In the genomic region with DNA sequence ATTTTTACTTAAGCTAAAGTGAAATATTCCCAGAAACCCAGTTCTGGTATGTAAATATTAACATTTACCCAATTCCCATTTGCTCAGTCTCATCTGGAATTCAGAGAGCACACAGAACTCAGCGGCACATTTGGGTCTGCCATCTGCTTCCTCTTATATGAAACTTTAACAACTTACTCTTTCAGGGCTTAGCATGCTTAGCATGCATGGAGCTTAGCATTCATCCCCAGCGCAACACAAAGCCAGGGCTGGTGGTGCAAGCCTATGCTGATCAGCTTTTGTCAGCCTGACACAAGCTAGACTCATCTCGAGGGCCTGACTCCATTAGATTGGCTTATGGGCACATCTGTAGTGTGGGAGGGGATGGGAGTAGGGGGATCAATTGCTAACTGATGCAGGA, we compare ENCODE assay signal across 19 mouse cellular contexts. TPM values are rescaled to one million over a fixed set of nuclear protein-coding genes. Genes with fewer than 3 reads are reported as not detected.
DNase-seq lines count a peak whose midpoint lies in the region; ATAC-seq lines count a peak whose summit lies in the region.
"Had no signal": no experiment of that assay in that cellular context is flagged by ENCODE, and none has a peak within 500 bp of the region (broad histone marks: within the 10 kb centered on the region; RNA-seq: fewer than 3 reads in every experiment).

No protein-coding gene starts in this region.

- 66% methylated on average over 3 of the region's 3 CpGs for WGBS in forebrain, embryonic 14.5 days
- 66% methylated on average over 3 of the region's 3 CpGs for WGBS in forebrain, embryonic 12.5 days
- WGBS in midbrain, embryonic 12.5 days, result 46% methylated on average over 3 of the region's 3 CpGs
- WGBS in midbrain, embryonic 16.5 days, result 40% methylated on average over 3 of the region's 3 CpGs
- 43% methylated on average over 3 of the region's 3 CpGs for WGBS in embryonic facial prominence, embryonic 13.5 days

- no peaks in the 10 kb centered on the region for H3K4me1 ChIP-seq in forebrain, embryonic 14.5 days (ENCODE audit: control insufficient read depth, insufficient read depth, low read length)
- no peaks in the 10 kb centered on the region for H3K4me1 ChIP-seq in forebrain, embryonic 12.5 days
- H3K4me1 ChIP-seq in midbrain, embryonic 12.5 days, result no peaks in the 10 kb centered on the region
- H3K4me1 ChIP-seq in midbrain, embryonic 16.5 days (ENCODE audit: control insufficient read depth, insufficient read depth, low read length), result no peaks in the 10 kb centered on the region
- 0 out of 2 replicates have a peak, but pooled peaks cover 4% of the 10 kb centered on the region for H3K4me1 ChIP-seq in embryonic facial prominence, embryonic 13.5 days
- H3K4me1 ChIP-seq: limb, embryonic 13.5 days; neural tube, embryonic 13.5 days had no signal

- no peak; the same call in 1 of the 2 replicates for ATAC-seq in forebrain, embryonic 14.5 days
- ATAC-seq in forebrain, embryonic 12.5 days (ENCODE audit: low FRiP score), result no peak
- ATAC-seq in midbrain, embryonic 12.5 days (ENCODE audit: low FRiP score, low read depth), result peak; percentile 69
- ATAC-seq in midbrain, embryonic 16.5 days, result no peak
- no peak for ATAC-seq in embryonic facial prominence, embryonic 13.5 days (ENCODE audit: insufficient number of reproducible peaks, insufficient read depth, low FRiP score, low TSS enrichment, low read depth)
- ATAC-seq in CD4-positive, CD25-positive, alpha-beta regulatory T cell, adult 4 months, result no peak
- ATAC-seq: activated CD4-positive, CD25-positive, alpha-beta regulatory T cell, adult 4 months; intestine, embryonic 16.5 days; liver, postnatal 0 days had no signal

- H3K4me2 ChIP-seq in forebrain, embryonic 14.5 days (ENCODE audit: low read length), result no peak overlapping the region
- H3K4me2 ChIP-seq in forebrain, embryonic 12.5 days, result no peak overlapping the region
- no peak overlapping the region for H3K4me2 ChIP-seq in midbrain, embryonic 12.5 days (replicated peaks)
- no peak overlapping the region for H3K4me2 ChIP-seq in midbrain, embryonic 16.5 days (ENCODE audit: low read length)
- no peak overlapping the region for H3K4me2 ChIP-seq in embryonic facial prominence, embryonic 13.5 days
- H3K4me2 ChIP-seq: hindbrain, embryonic 14.5 days; limb, embryonic 13.5 days; neural tube, embryonic 13.5 days had no signal

- no peak overlapping the region for H3K4me3 ChIP-seq in forebrain, embryonic 14.5 days (ENCODE audit: low read depth, low read length)
- H3K4me3 ChIP-seq in forebrain, embryonic 12.5 days (replicated peaks), result no peak overlapping the region
- H3K4me3 ChIP-seq in midbrain, embryonic 12.5 days, result no peak overlapping the region
- H3K4me3 ChIP-seq in midbrain, embryonic 16.5 days (ENCODE audit: low read depth, low read length), result no peak overlapping the region
- H3K4me3 ChIP-seq in embryonic facial prominence, embryonic 13.5 days, result no peak overlapping the region
- H3K4me3 ChIP-seq: gastrocnemius, adult 2 months; heart, adult 2 months; limb, embryonic 13.5 days; neural tube, embryonic 13.5 days had no signal

- no peaks in the 10 kb centered on the region for H3K27me3 ChIP-seq in forebrain, embryonic 14.5 days (replicated peaks; ENCODE audit: control insufficient read depth, insufficient read depth, low read length)
- no peaks in the 10 kb centered on the region for H3K27me3 ChIP-seq in forebrain, embryonic 12.5 days
- no peaks in the 10 kb centered on the region for H3K27me3 ChIP-seq in midbrain, embryonic 12.5 days
- no peaks in the 10 kb centered on the region for H3K27me3 ChIP-seq in midbrain, embryonic 16.5 days (ENCODE audit: control insufficient read depth, insufficient read depth, low read depth, low read length)
- no peaks in the 10 kb centered on the region for H3K27me3 ChIP-seq in embryonic facial prominence, embryonic 13.5 days
- H3K27me3 ChIP-seq: limb, embryonic 13.5 days; neural tube, embryonic 13.5 days had no signal

- H3K27ac ChIP-seq in forebrain, embryonic 14.5 days (ENCODE audit: low read depth, low read length), result no peak overlapping the region
- no peak overlapping the region for H3K27ac ChIP-seq in forebrain, embryonic 12.5 days
- H3K27ac ChIP-seq in midbrain, embryonic 12.5 days (replicated peaks), result no peak overlapping the region
- no peak overlapping the region for H3K27ac ChIP-seq in midbrain, embryonic 16.5 days (ENCODE audit: low read length)
- H3K27ac ChIP-seq in embryonic facial prominence, embryonic 13.5 days, result peak overlapping the region; percentile 75
- H3K27ac ChIP-seq: gastrocnemius, adult 2 months; heart, adult 2 months; hindbrain, embryonic 14.5 days; limb, embryonic 13.5 days; neural tube, embryonic 13.5 days had no signal

- DNase-seq in forebrain, embryonic 14.5 days (ENCODE audit: low spot score), result peak; percentile 18
- peak; percentile 69 for DNase-seq in layer of hippocampus, adult 9-11 months
- no peak for DNase-seq in kidney, postnatal 36 days
- DNase-seq: cerebellum, adult 2 months; gastrocnemius, adult 2 months; heart, adult 2 months; heart, postnatal 10 days; liver, postnatal 0 days; thymus, postnatal 4 days had no signal

- no peaks in the 10 kb centered on the region for H3K36me3 ChIP-seq in forebrain, embryonic 14.5 days (ENCODE audit: control insufficient read depth, insufficient read depth, low read length)
- H3K36me3 ChIP-seq in forebrain, embryonic 12.5 days (replicated peaks), result no peaks in the 10 kb centered on the region
- no peaks in the 10 kb centered on the region for H3K36me3 ChIP-seq in midbrain, embryonic 12.5 days
- H3K36me3 ChIP-seq in midbrain, embryonic 16.5 days (ENCODE audit: control insufficient read depth, insufficient read depth, low read length), result no peaks in the 10 kb centered on the region
- H3K36me3 ChIP-seq in embryonic facial prominence, embryonic 13.5 days, result no peaks in the 10 kb centered on the region
- H3K36me3 ChIP-seq: limb, embryonic 13.5 days; neural tube, embryonic 13.5 days had no signal

- no peak overlapping the region for H3K9ac ChIP-seq in forebrain, embryonic 14.5 days (ENCODE audit: low read length)
- H3K9ac ChIP-seq in forebrain, embryonic 12.5 days, result no peak overlapping the region
- no peak overlapping the region for H3K9ac ChIP-seq in midbrain, embryonic 12.5 days (replicated peaks)
- no peak overlapping the region for H3K9ac ChIP-seq in midbrain, embryonic 16.5 days (ENCODE audit: low read depth, low read length)
- H3K9ac ChIP-seq in embryonic facial prominence, embryonic 13.5 days, result no peak overlapping the region
- H3K9ac ChIP-seq: hindbrain, embryonic 14.5 days; limb, embryonic 13.5 days; liver, postnatal 0 days; neural tube, embryonic 13.5 days had no signal

- H3K9me3 ChIP-seq in forebrain, embryonic 14.5 days (replicated peaks; ENCODE audit: control insufficient read depth, low read length), result no peaks in the 10 kb centered on the region; the same call in 1 of the 2 replicates
- no peaks in the 10 kb centered on the region for H3K9me3 ChIP-seq in forebrain, embryonic 12.5 days
- H3K9me3 ChIP-seq in midbrain, embryonic 12.5 days, result 0 out of 2 replicates have a peak, but pooled peaks cover 7% of the 10 kb centered on the region
- H3K9me3 ChIP-seq in midbrain, embryonic 16.5 days (replicated peaks; ENCODE audit: control insufficient read depth, low read length, poor library complexity, severe bottlenecking), result no peaks in the 10 kb centered on the region
- 0 out of 2 replicates have a peak, but pooled peaks cover 8% of the 10 kb centered on the region for H3K9me3 ChIP-seq in embryonic facial prominence, embryonic 13.5 days
- H3K9me3 ChIP-seq: neural tube, embryonic 13.5 days had no signal

RNA-seq across cellular contexts. Expression of a gene that starts 25.9 kb away (rescaled TPM):
- 143 and 144 TPM in 2 replicates for polyA plus RNA-seq in forebrain, embryonic 14.5 days (2014; fragmentation: Nextera tagmentation; extraction: Ambion mirVana)
- polyA plus RNA-seq in forebrain, embryonic 12.5 days (2016; fragmentation: Nextera tagmentation; extraction: Ambion mirVana), result 139 and 143 TPM in 2 replicates
- polyA plus RNA-seq in midbrain, embryonic 12.5 days (2016; fragmentation: Nextera tagmentation; extraction: Ambion mirVana), result 131 and 133 TPM in 2 replicates
- 106 and 118 TPM in 2 replicates for polyA plus RNA-seq in midbrain, embryonic 16.5 days (2015; fragmentation: Nextera tagmentation; extraction: Ambion mirVana)
- 103 and 108 TPM in 2 replicates for polyA plus RNA-seq in embryonic facial prominence, embryonic 13.5 days (2015; fragmentation: Nextera tagmentation; extraction: Ambion mirVana)
- 100 to 1,000 TPM in 1 of 2 experiments, 10 to 100 TPM in 1; 93.0 to 107 TPM for polyA plus RNA-seq in CD4-positive, CD25-positive, alpha-beta regulatory T cell, adult 4 months (2017; shearing (Covaris generic))

RNA-seq across cellular contexts. Expression of a gene that starts 44.3 kb away (rescaled TPM):
- polyA plus RNA-seq in forebrain, embryonic 14.5 days (2014; fragmentation: Nextera tagmentation; extraction: Ambion mirVana), result 0.33 TPM in 2 replicates
- polyA plus RNA-seq in forebrain, embryonic 12.5 days (2016; fragmentation: Nextera tagmentation; extraction: Ambion mirVana), result 1.4 and 1.7 TPM in 2 replicates
- polyA plus RNA-seq in midbrain, embryonic 12.5 days (2016; fragmentation: Nextera tagmentation; extraction: Ambion mirVana), result 0.63 and 1.2 TPM in 2 replicates
- 0.70 and 1.0 TPM in 2 replicates for polyA plus RNA-seq in midbrain, embryonic 16.5 days (2015; fragmentation: Nextera tagmentation; extraction: Ambion mirVana)
- polyA plus RNA-seq in embryonic facial prominence, embryonic 13.5 days (2015; fragmentation: Nextera tagmentation; extraction: Ambion mirVana), result 6.6 and 7.2 TPM in 2 replicates
- 10 to 100 TPM; 55.3 to 74.9 TPM for polyA plus RNA-seq in CD4-positive, CD25-positive, alpha-beta regulatory T cell, adult 4 months (2017; shearing (Covaris generic))

Comparison
In these comparisons a context has a peak if more than half of its experiments do, and no peak if none do; other contexts are left out.
1. DNase-seq: peak in forebrain, embryonic 14.5 days (single experiment) and layer of hippocampus, adult 9-11 months (single experiment); none in kidney, postnatal 36 days (0 of 2).